Mouse (Mus musculus) embryonic fibroblast, embryonic 13.5 days (primary cell): Measurements from ENCODE around the gene Elavl3.

Experiments
- CTCF ChIP-seq: IDR thresholded peaks from 2 replicates; pipeline ENCODE4 v1.5.1; 2011; ENCODE audit warnings: mild to moderate bottlenecking, control low read depth, low read length, moderate library complexity, borderline replicate concordance; ENCODE audit not compliant: insufficient read depth
- POLR2A ChIP-seq: IDR thresholded peaks from 2 replicates; pipeline ENCODE4 v1.6.1; 2011; ENCODE audit warnings: low read depth, mild to moderate bottlenecking, control low read depth, low read length, moderate library complexity

DNA sequence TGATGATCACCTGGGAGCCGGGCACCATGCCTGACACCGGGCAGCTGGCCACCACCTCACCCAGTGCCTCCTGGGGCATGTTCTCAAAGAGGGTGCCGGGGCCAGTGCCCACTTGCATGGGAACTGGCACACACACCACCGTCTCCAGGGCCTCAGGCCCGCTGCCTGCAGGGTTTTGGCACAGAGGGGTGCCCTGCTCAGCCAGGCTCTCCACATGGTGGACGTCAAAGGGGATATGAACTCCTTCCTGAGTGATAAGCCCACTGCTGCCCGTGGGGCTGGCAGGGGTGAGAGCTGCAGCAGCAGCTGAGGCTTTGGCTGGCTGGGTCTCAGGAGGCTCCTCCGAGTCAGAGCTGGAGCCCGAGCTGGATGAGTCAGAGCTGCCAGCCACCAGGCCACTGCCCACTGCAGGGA lies 6.2 kb upstream of the Elavl3 start:
- no peak for TF ChIP-seq CTCF
- no peak for TF ChIP-seq POLR2A
